Mouse (Mus musculus) G1E-ER4 (cell line): ENCODE results near the gene Hp1bp3. TPM values are rescaled to one million over a fixed set of nuclear protein-coding genes. Genes with fewer than 3 reads are reported as not detected.

Experiments
- GATA1 ChIP-seq: IDR thresholded peaks from one replicate; pipeline ENCODE4 v1.8.0; 2012; ENCODE audit warnings: low read length, inconsistent platforms
- polyA plus RNA-seq: library from polyadenylated mRNA; stranded (reverse); fragments of >175 nt; gene quantifications from 2 replicates; pipeline ENCODE4 v1.2.3, GENCODE M21; 2012

The Hp1bp3 gene
- polyA plus RNA-seq, 1 experiment: 59.7 TPM

DNA sequence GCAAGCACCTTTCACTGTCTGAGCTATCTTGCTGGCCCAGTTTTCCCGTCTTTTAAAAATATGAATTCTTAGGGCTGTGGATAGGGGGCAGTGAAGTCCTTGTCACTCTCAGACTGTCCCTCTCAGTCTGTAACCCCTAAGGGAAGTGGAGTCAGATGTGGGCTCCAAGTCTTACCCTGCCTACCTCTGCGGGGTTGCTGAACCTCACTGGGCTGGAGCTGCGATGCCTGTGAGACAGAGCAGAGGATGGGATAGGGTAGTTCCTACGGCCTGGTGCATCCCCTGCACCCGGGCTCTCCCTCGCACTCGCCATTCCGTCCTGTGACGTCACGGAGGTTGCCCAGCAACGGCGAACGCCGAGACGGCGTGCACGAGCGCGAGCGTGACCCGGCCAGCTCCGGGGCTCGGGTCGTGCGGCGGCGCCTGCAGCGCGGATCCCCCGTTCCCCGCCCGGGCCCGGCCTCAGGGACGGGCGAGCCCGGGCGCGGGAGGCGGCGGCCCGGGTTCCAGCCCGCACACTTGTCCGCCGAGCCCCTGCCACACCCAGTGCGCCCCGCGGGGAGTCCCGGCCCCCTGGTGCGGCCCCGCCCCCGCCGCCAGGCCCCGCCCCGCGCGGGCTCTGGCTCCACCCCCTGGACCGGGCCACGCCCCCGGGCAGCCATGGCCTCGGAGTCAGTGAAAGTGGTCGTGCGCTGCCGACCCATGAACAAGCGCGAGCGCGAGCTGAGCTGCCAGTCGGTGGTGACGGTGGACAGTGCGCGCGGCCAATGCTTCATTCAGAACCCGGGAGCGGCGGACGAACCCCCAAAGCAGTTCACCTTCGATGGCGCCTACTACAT is 46.0 kb downstream of the Hp1bp3 start:
- TF ChIP-seq GATA1: no peak

DNA sequence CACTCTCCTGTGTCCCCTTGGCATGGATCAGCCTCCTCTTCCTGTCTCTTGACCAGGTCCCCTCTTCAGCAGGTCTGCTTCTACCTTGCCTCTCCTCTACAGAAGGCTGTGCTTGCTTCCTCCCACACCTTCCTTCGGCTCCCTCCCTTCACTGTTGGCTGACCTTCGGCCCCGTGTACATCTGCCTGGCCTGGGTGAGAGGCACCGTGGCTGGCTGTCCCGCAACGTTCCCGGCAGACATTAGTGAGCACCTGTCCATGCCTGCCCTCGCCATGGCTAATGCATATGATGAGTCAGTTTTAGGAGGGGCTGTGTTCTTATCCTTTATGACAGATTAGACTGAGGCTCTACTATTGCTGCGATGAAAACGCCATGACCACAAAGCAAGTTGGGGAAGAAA is 51.8 kb downstream of the Hp1bp3 start:
- TF ChIP-seq GATA1: no peak

DNA sequence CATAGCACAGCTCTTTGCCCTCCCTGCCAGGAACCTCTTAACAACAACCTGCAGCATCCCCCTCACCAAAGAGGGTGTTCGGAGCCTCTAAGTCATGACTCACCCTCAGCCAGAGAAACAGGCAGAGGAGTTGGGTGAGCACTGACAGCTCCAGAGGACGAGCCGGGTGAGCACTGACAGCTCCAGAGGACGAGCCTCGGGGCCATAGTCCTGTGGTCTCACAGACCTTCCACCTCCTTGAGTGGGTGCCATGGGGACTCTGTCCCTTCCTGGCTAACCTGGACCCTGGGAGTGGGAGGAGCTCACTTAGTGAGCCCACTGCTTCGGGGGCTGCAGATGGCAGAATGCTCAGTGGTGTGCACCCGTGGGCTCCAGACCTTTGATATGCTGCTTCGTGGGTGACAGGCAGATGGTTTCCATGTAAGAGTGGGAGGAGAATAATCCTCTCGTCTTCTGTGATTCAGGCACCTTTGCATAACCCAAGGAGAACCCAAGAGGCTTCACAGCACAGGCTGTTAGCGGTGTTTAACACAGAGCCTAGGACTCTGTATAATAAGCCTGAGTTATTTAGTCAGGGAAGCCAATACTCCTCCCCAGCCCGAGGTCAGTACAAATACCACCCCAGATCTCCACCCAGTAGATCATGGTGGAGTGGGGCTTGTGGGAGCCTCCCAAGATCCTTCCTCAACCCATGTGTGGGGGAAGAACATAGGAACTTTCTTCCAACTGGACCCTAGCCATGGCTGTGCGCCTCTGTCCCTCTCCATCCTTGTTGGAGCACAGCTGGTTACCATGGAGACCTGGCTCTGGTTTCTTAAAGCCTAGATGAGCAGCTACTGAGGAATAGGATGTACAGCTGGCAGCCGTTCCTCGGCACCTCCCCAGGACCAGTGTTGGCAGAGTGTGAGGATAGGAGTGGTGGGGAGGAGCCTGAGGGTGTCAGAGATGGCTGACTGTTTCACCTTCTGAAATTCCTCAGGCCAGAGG is 56.2 kb downstream of the Hp1bp3 start:
- no peak for TF ChIP-seq GATA1

DNA sequence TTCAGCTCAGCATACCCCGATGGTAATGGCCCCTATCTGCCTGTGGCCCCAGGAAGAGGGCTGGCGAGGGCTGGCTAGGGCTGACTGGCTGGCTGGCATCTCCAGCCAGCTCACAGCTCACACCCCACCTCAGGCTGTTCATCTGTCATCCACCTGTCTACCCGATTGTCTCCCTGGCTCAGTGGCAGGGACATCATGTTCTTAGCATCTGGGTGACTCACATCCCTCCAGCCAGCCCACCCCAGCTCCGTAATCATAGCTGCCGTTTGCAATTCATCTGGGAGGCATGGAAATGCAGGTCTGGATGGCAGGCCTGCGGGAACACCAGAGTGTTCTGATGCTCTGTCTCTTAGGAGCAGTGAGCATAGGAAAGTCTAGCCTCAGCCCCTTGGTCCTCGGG is 62.2 kb downstream of the Hp1bp3 start:
- no peak for TF ChIP-seq GATA1

DNA sequence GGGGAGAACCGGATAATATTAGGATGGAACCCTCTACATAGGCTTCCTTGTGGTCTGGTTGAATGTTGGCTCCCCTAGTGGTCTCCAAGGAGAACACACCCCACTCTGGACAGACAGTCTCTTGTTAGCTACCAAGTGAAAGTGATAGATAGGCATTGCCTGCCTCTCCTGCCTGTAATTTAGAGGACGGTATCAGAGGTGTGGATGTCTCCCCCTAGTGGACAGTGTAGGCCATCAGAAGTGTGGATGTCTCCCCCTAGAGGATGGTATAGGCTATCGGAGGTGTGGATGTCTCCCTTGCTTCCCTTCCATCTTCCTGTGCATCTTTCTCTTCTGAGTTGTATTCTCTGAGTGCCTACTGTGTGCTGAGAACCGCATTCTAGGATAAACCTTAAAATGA is 66.7 kb downstream of the Hp1bp3 start:
- TF ChIP-seq GATA1: no peak

DNA sequence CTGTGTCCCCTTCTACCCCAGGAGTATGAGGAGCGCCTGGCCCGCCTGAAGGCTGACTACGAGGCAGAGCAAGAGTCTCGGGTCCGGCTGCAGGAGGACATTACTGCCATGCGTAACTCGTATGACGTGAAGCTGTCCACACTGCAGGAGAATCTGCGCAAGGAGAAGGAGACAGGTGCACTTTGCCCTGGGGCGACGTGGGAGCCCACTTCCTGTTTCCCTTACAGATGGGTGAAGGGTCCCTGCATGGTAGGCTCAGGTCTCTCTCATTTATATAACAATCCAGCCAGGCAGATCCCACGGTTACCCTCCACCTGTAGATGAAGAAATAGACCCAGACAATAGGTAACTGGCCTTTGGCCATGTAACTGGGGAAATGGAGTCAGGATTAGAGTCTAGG is 70.3 kb downstream of the Hp1bp3 start:
- TF ChIP-seq GATA1: no peak

DNA sequence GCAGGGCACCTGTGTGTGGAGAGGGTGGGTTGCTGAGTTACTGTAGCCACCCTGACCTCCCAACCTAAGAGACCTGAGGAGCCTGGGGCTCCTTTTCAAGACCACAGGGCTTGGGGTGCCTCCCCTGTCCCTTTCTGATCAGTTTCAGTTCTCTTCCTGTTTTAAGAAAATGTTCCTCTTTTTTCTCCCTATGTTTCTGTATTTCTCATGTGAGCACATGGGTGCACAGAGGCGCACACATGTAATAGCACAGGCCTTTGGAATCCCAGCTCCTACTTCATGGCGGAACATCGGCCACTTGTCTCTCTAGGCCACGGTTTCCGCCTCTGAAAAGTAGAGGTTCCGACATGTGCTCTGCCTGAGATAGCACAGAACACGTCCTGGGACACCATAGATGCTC is 72.6 kb downstream of the Hp1bp3 start:
- no peak for TF ChIP-seq GATA1

DNA sequence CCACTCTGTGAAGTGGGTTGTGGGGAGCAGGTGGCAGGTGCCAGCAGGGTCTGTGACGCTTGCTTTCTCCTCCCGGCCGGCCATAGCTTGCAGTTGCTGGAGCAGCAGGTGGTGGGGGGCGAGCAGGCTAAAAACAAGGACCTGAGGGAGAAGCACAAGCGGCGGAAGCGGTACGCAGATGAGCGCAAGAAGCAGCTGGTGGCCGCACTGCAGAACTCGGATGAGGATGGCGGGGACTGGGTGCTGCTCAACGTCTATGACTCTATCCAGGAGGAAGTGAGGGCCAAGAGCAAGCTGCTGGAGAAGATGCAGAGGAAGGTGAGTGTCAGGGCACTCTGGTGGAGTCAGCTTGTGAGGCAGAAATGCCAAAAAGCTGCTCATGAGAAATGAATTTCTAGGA is 75.9 kb downstream of the Hp1bp3 start:
- no peak for TF ChIP-seq GATA1

DNA sequence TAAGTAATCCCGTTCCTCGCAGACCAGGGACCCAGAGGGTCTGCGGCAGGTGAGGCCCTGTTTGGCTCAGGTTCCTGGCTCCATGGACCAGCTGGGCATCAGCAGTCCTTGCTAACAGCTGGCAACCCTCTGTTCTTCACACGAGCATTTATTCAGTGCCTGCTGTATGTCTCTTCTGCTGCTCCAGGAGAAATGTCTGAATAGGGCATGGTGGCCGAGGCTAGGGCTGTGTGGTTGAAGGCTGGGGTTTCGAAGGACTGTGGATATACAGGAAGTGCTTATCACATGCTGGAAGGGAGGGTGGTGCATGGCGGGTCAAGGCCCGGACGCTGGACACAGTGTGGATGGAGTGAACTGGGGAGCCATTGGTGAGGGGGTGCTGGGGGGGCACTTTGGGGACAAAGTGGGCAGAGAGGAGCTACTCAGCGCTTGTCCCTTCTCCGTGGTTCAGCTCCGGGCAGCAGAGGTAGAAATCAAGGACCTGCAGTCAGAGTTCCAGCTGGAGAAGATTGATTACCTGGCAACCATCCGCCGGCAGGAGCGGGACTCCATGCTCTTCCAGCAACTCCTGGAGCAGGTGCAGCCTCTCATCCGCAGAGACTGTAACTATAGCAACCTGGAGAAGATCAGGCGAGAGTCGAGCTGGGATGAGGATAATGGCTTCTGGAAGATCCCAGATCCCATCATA is 77.3 kb downstream of the Hp1bp3 start:
- no peak for TF ChIP-seq GATA1

DNA sequence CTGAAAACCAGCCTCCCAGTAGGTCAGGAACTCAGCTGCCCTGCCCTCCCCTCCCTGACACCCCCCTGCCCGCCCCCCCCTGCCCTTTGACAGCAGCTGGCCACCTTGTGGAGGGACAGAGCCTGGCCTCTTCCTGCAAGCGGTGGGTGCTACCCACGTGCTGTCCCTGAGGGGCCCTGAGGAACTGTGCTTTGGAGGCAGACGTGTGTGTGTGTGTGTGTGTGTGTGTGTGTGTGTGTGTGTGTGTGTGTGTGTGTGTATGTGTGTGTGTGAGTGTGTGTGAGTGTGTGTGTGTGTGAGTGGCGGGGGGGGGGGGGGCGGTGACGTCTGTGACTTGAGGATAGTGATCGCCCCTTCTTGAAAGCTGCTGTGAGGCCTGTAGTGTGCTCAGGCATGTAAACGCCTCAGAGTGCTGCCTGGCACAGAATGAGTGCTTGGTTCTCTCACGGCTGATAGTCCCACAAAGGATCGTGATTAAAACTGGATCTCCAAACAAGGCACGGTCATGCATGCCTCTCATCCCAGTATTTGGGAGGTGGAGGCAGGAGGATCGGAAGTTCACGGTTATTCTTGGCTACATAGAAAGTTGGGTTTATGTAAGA is 78.0 kb downstream of the Hp1bp3 start:
- TF ChIP-seq GATA1: no peak

Other genes starting within 250 kb of the Hp1bp3 start
- gene Eif4g3, start 223.3 kb upstream of the Hp1bp3 start, polyA plus RNA-seq: 67.6 and 88.6 TPM in 2 replicates
- gene Sh2d5, start 34.1 kb downstream of the Hp1bp3 start, polyA plus RNA-seq: 1.1 and 1.3 TPM in 2 replicates
- 0.05 TPM in 1 of 2 replicates, not detected in the other for gene Kif17, start 34.1 kb downstream of the Hp1bp3 start, polyA plus RNA-seq
- 95.5 and 100 TPM in 2 replicates for gene Ddost, start 88.4 kb downstream of the Hp1bp3 start, polyA plus RNA-seq
- gene Pink1, start 110.0 kb downstream of the Hp1bp3 start, polyA plus RNA-seq: 21.1 and 22.5 TPM in 2 replicates
- gene Cda, start 151.7 kb downstream of the Hp1bp3 start, polyA plus RNA-seq: not detected in 2 replicates
- gene Fam43b, start 180.2 kb downstream of the Hp1bp3 start, polyA plus RNA-seq: not detected in 2 replicates
- gene Mul1, start 218.4 kb downstream of the Hp1bp3 start, polyA plus RNA-seq: 39.3 and 48.9 TPM in 2 replicates
- 0.05 and 0.08 TPM in 2 replicates for gene Camk2n1, start 238.0 kb downstream of the Hp1bp3 start, polyA plus RNA-seq